In genomic region chr7:6810556-6810955, GRCm38 (mm10) we compare ENCODE assay signal across 8 mouse cellular contexts.
DNase-seq lines count a peak whose midpoint lies in the region; ATAC-seq lines count a peak whose summit lies in the region.

No protein-coding gene starts in this region.

- H3K4me1 ChIP-seq in lung, embryonic 16.5 days (replicated peaks; ENCODE audit: control insufficient read depth, insufficient read depth, low read length), result no peaks in the 10 kb centered on the region
- H3K4me1 ChIP-seq in hindbrain, embryonic 15.5 days (replicated peaks), result peaks cover 33% of the 10 kb centered on the region
- H3K4me1 ChIP-seq in midbrain, embryonic 10.5 days, result peaks cover 48% of the 10 kb centered on the region
- no peaks in the 10 kb centered on the region for H3K4me1 ChIP-seq in intestine, embryonic 15.5 days (replicated peaks)

- no peak overlapping the region for H3K4me3 ChIP-seq in lung, embryonic 16.5 days (ENCODE audit: low read length)
- no peak overlapping the region for H3K4me3 ChIP-seq in hindbrain, embryonic 15.5 days
- H3K4me3 ChIP-seq in midbrain, embryonic 10.5 days, result no peak overlapping the region
- H3K4me3 ChIP-seq in intestine, embryonic 15.5 days (replicated peaks), result no peak overlapping the region

- no peak overlapping the region for H3K9ac ChIP-seq in lung, embryonic 16.5 days (ENCODE audit: low read length)
- no peak overlapping the region for H3K9ac ChIP-seq in hindbrain, embryonic 15.5 days
- H3K9ac ChIP-seq in intestine, embryonic 15.5 days, result no peak overlapping the region

- H3K27ac ChIP-seq in lung, embryonic 16.5 days (ENCODE audit: low read length), result no peak overlapping the region
- H3K27ac ChIP-seq in hindbrain, embryonic 15.5 days (replicated peaks), result peak overlapping the region; percentile 79
- peak overlapping the region; percentile 74; the same call in 1 of the 2 replicates for H3K27ac ChIP-seq in midbrain, embryonic 10.5 days (replicated peaks)
- no peak overlapping the region for H3K27ac ChIP-seq in intestine, embryonic 15.5 days

- H3K36me3 ChIP-seq in lung, embryonic 16.5 days (ENCODE audit: control insufficient read depth, insufficient read depth, low read length), result no peaks in the 10 kb centered on the region
- H3K36me3 ChIP-seq in hindbrain, embryonic 15.5 days, result no peaks in the 10 kb centered on the region
- no peaks in the 10 kb centered on the region for H3K36me3 ChIP-seq in midbrain, embryonic 10.5 days
- no peaks in the 10 kb centered on the region for H3K36me3 ChIP-seq in intestine, embryonic 15.5 days

- H3K4me2 ChIP-seq in lung, embryonic 16.5 days (ENCODE audit: low read depth, low read length), result no peak overlapping the region
- 0 out of 2 replicates have a peak overlapping the region, but pooled peaks have one; percentile 6 for H3K4me2 ChIP-seq in hindbrain, embryonic 15.5 days
- H3K4me2 ChIP-seq in intestine, embryonic 15.5 days (replicated peaks), result no peak overlapping the region

- H3K27me3 ChIP-seq in lung, embryonic 16.5 days (ENCODE audit: control insufficient read depth, insufficient read depth, low read depth, low read length), result no peaks in the 10 kb centered on the region
- no peaks in the 10 kb centered on the region for H3K27me3 ChIP-seq in hindbrain, embryonic 15.5 days
- H3K27me3 ChIP-seq in midbrain, embryonic 10.5 days (ENCODE audit: low read depth, poor library complexity, severe bottlenecking), result no peaks in the 10 kb centered on the region
- no peaks in the 10 kb centered on the region for H3K27me3 ChIP-seq in intestine, embryonic 15.5 days (replicated peaks)

- H3K9me3 ChIP-seq in lung, embryonic 16.5 days (ENCODE audit: control insufficient read depth, low read length), result no peaks in the 10 kb centered on the region
- H3K9me3 ChIP-seq in hindbrain, embryonic 15.5 days, result no peaks in the 10 kb centered on the region
- no peaks in the 10 kb centered on the region for H3K9me3 ChIP-seq in midbrain, embryonic 10.5 days (replicated peaks)
- no peaks in the 10 kb centered on the region for H3K9me3 ChIP-seq in intestine, embryonic 15.5 days

- WGBS in lung, embryonic 16.5 days, result 33% methylated on average over 3 of the region's 3 CpGs
- 7% methylated on average over 3 of the region's 3 CpGs for WGBS in hindbrain, embryonic 15.5 days
- 22% methylated on average over 3 of the region's 3 CpGs for WGBS in midbrain, embryonic 10.5 days
- 54% methylated on average over 3 of the region's 3 CpGs for WGBS in intestine, embryonic 15.5 days

- ATAC-seq in lung, embryonic 16.5 days (ENCODE audit: low read depth), result peak; percentile 74
- ATAC-seq in hindbrain, embryonic 15.5 days (ENCODE audit: low FRiP score, low read depth), result peak; percentile 92
- no peak for ATAC-seq in intestine, embryonic 15.5 days

- DNase-seq in lung, adult 18-20 months, result no peak
- peak; percentile 82 for DNase-seq in midbrain, embryonic 10.5 days (ENCODE audit: low spot score)
- peak; percentile 40 for DNase-seq in yolk sac, embryonic 10.5 days (ENCODE audit: low spot score)
- DNase-seq in adipocyte (ENCODE audit: low spot score), result no peak
- no peak for DNase-seq in Muller cell, postnatal 12 days (ENCODE audit: inconsistent ontology term)

Comparison
In these comparisons a context has a peak if more than half of its experiments do, and no peak if none do; other contexts are left out.
1. H3K27ac ChIP-seq: peak in hindbrain, embryonic 15.5 days (single experiment) and midbrain, embryonic 10.5 days (single experiment); none in lung, embryonic 16.5 days (single experiment) and intestine, embryonic 15.5 days (single experiment).
2. DNase-seq: peak in midbrain, embryonic 10.5 days (single experiment) and yolk sac, embryonic 10.5 days (single experiment); none in lung, adult 18-20 months (0 of 2), adipocyte (single experiment) and Muller cell, postnatal 12 days (single experiment).